Mouse (Mus musculus): ENCODE results near the gene Tesmin.

- TF ChIP-seq USF1 (IDR thresholded peaks at IDR 0.05; ENCODE audit: low read depth, low read length) (no peak), POLR2A (IDR thresholded peaks at IDR 0.05; ENCODE audit: low read depth, low read length) (no peak), UBTF (IDR thresholded peaks at IDR 0.05; ENCODE audit: low read depth, low read length) (no peak), MXI1 (IDR thresholded peaks at IDR 0.05; ENCODE audit: low read depth, low read length) (no peak), CTCF (conservative IDR thresholded peaks at IDR 0.05 in 1 of 2, IDR thresholded peaks at IDR 0.05 in 1 of 2; ENCODE audit: low read depth in 2 of 2, low read length in 2 of 2) (no peak), TBP (conservative IDR thresholded peaks at IDR 0.05; ENCODE audit: low read depth, low read length) (no peak), SMC3 (IDR thresholded peaks at IDR 0.05; ENCODE audit: low read depth, low read length) (no peak), GABPA (IDR thresholded peaks at IDR 0.05; ENCODE audit: insufficient replicate concordance, low read depth, low read length) (no peak), EP300 (IDR thresholded peaks at IDR 0.05; ENCODE audit: low read length) (no peak)
Observed at GRCm38 (mm10) chr19:3404030-3404429, 15.4 kb downstream of the Tesmin start.
